Mouse (Mus musculus): ENCODE results near the gene Coq9.

GRCm38 (mm10) chr8:94876820-94877219 lies 38.7 kb downstream of the Coq9 start:
- TF ChIP-seq CTCF (IDR thresholded peaks at IDR 0.05; ENCODE audit: low read depth, low read length) (no peak), POLR2A (IDR thresholded peaks at IDR 0.05; ENCODE audit: extremely low read depth, insufficient read depth, low read length) (no peak)
